Mouse (Mus musculus) MEL (cell line): ENCODE data around the gene Catsper4. TPM values are rescaled to one million over a fixed set of nuclear protein-coding genes. Genes with fewer than 3 reads are reported as not detected.

Source experiments
- DNase-seq: peaks from one replicate; pipeline ENCODE4 v3.0.0; 2011; ENCODE audit warnings: low read depth, low spot score
- H3K27ac ChIP-seq: 2 replicates; pipeline ENCODE4 v1.5.1; 2012; ENCODE audit warnings: low read depth, mild to moderate bottlenecking, control low read depth, low read length, moderate library complexity; ENCODE audit not compliant: control insufficient read depth
- H3K27me3 ChIP-seq, 2 experiments: fragments of 150-350 bp in 1 of 2; sonication (generic) in 1 of 2; 2 replicates each; pipeline ENCODE4 v1.6.1; 2012; ENCODE audit warnings: low read length in 2 of 2, mild to moderate bottlenecking in 2 of 2, improper control_type of control experiment in 1 of 2, moderate library complexity in 1 of 2; ENCODE audit not compliant: insufficient read depth in 2 of 2, control insufficient read depth in 1 of 2
- H3K36me3 ChIP-seq, 2 experiments: 2 replicates each; pipeline ENCODE4 v1.6.1; 2012 to 2014; ENCODE audit warnings: low read length in 2 of 2, improper control_type of control experiment in 1 of 2, inconsistent platforms in 1 of 2, mild to moderate bottlenecking in 1 of 2; ENCODE audit not compliant: insufficient read depth in 2 of 2, control insufficient read depth in 1 of 2
- H3K4me1 ChIP-seq, 2 experiments: fragments of 150-350 bp in 1 of 2; sonication (generic) in 1 of 2; 2 replicates each; pipeline ENCODE4 v1.6.1; 2012; ENCODE audit warnings: low read length in 2 of 2, improper control_type of control experiment in 1 of 2, mild to moderate bottlenecking in 1 of 2; ENCODE audit not compliant: insufficient read depth in 2 of 2, control insufficient read depth in 1 of 2
- H3K4me3 ChIP-seq, 2 experiments: fragments of 150-350 bp in 1 of 2; sonication (generic) in 1 of 2; 2 replicates each; pipeline ENCODE4 v1.5.1; 2012; ENCODE audit warnings: low read depth in 2 of 2, low read length in 2 of 2, mild to moderate bottlenecking in 2 of 2, moderate library complexity in 2 of 2, control low read depth in 1 of 2, improper control_type of control experiment in 1 of 2; ENCODE audit not compliant: control insufficient read depth in 1 of 2, insufficient read depth in 1 of 2
- H3K79me2 ChIP-seq: 2 replicates; pipeline ENCODE4 v1.6.1; 2012; ENCODE audit warnings: mild to moderate bottlenecking, low read length, moderate library complexity; ENCODE audit not compliant: control insufficient read depth, poor library complexity, insufficient read depth
- H3K9ac ChIP-seq: 2 replicates; pipeline ENCODE4 v1.6.1; 2012; ENCODE audit warnings: low read depth, mild to moderate bottlenecking, control low read depth, low read length, moderate library complexity; ENCODE audit not compliant: control insufficient read depth, poor library complexity, severe bottlenecking
- H3K9me3 ChIP-seq: fragments of 150-350 bp; sonication (generic); replicated peaks from 2 replicates; pipeline ENCODE4 v1.6.1; 2012; ENCODE audit warnings: mild to moderate bottlenecking, low read length, improper control_type of control experiment, moderate library complexity; ENCODE audit not compliant: insufficient read depth
- CHD2 ChIP-seq: IDR thresholded peaks from 2 replicates; pipeline ENCODE4 v1.6.1; 2011; ENCODE audit warnings: low read length, improper control_type of control experiment
- CTCF ChIP-seq, 3 experiments: IDR thresholded peaks in 2 of 3; conservative IDR thresholded peaks in 1 of 3; 2 replicates each; pipeline ENCODE4 v1.5.1; 2011 to 2012; ENCODE audit warnings: low read length in 3 of 3, low read depth in 2 of 3, mild to moderate bottlenecking in 2 of 3, improper control_type of control experiment in 1 of 3, inconsistent platforms in 1 of 3, mixed read lengths in 1 of 3, moderate library complexity in 1 of 3; ENCODE audit not compliant: control insufficient read depth in 1 of 3, insufficient read depth in 1 of 3, poor library complexity in 1 of 3, severe bottlenecking in 1 of 3
- ELF1 ChIP-seq: IDR thresholded peaks from 2 replicates; pipeline ENCODE4 v1.6.1; 2014; ENCODE audit warnings: low read depth, mild to moderate bottlenecking, inconsistent platforms, low read length, improper control_type of control experiment, moderate library complexity
- EP300 ChIP-seq, 2 experiments: IDR thresholded peaks; 2 replicates each; pipeline ENCODE4 v1.6.1; 2011; ENCODE audit warnings: improper control_type of control experiment in 2 of 2, low read length in 2 of 2, low read depth in 1 of 2, mild to moderate bottlenecking in 1 of 2
- ETS1 ChIP-seq: IDR thresholded peaks from 2 replicates; pipeline ENCODE4 v1.6.1; 2012; ENCODE audit warnings: low read depth, mild to moderate bottlenecking, inconsistent platforms, low read length, improper control_type of control experiment, moderate library complexity
- GABPA ChIP-seq: IDR thresholded peaks from 2 replicates; pipeline ENCODE4 v1.6.1; 2012; ENCODE audit warnings: low read depth, mild to moderate bottlenecking, inconsistent platforms, low read length, improper control_type of control experiment, moderate library complexity
- GATA1 ChIP-seq: IDR thresholded peaks from 2 replicates; pipeline ENCODE4 v1.6.1; 2011; ENCODE audit warnings: low read depth, low read length, improper control_type of control experiment
- MAFK ChIP-seq: IDR thresholded peaks from 2 replicates; pipeline ENCODE4 v1.6.1; 2011; ENCODE audit warnings: low read depth, mild to moderate bottlenecking, low read length, improper control_type of control experiment, borderline replicate concordance
- MAX ChIP-seq: IDR thresholded peaks from 2 replicates; pipeline ENCODE4 v1.6.1; 2011; ENCODE audit warnings: low read length, improper control_type of control experiment
- MAZ ChIP-seq: IDR thresholded peaks from 2 replicates; pipeline ENCODE4 v1.6.1; 2012; ENCODE audit warnings: low read depth, mild to moderate bottlenecking, inconsistent platforms, low read length, improper control_type of control experiment
- MXI1 ChIP-seq: IDR thresholded peaks from 2 replicates; pipeline ENCODE4 v1.6.1; 2011; ENCODE audit warnings: mild to moderate bottlenecking, low read depth, low read length, improper control_type of control experiment
- MYC ChIP-seq: IDR thresholded peaks from 2 replicates; pipeline ENCODE4 v1.6.1; 2011; ENCODE audit warnings: low read depth, mild to moderate bottlenecking, low read length, improper control_type of control experiment, moderate library complexity
- NELFE ChIP-seq: IDR thresholded peaks from 2 replicates; pipeline ENCODE4 v1.6.1; 2011; ENCODE audit warnings: low read depth, low read length, improper control_type of control experiment
- NRF1 ChIP-seq: IDR thresholded peaks from 2 replicates; pipeline ENCODE4 v1.6.1; 2014; ENCODE audit warnings: low read depth, mild to moderate bottlenecking, inconsistent platforms, low read length, improper control_type of control experiment, moderate library complexity; ENCODE audit not compliant: poor library complexity, insufficient read depth, severe bottlenecking
- POLR2AphosphoS5 ChIP-seq: IDR thresholded peaks from 2 replicates; pipeline ENCODE4 v1.6.1; 2012; ENCODE audit warnings: low read depth, borderline replicate concordance, mild to moderate bottlenecking, inconsistent platforms, low read length, moderate library complexity, mixed read lengths
- RAD21 ChIP-seq: IDR thresholded peaks from 2 replicates; pipeline ENCODE4 v1.6.1; 2011; ENCODE audit warnings: mild to moderate bottlenecking, low read depth, low read length, improper control_type of control experiment
- RCOR1 ChIP-seq: IDR thresholded peaks from 2 replicates; pipeline ENCODE4 v1.6.1; 2012; ENCODE audit warnings: low read depth, mild to moderate bottlenecking, inconsistent platforms, low read length, improper control_type of control experiment
- SMC3 ChIP-seq: IDR thresholded peaks from 2 replicates; pipeline ENCODE4 v1.6.1; 2011; ENCODE audit warnings: low read depth, low read length, improper control_type of control experiment
- TAL1 ChIP-seq: IDR thresholded peaks from 2 replicates; pipeline ENCODE4 v1.6.1; 2012; ENCODE audit warnings: mild to moderate bottlenecking, inconsistent platforms, low read length, moderate library complexity, mixed read lengths
- UBTF ChIP-seq: IDR thresholded peaks from 2 replicates; pipeline ENCODE4 v1.6.1; 2012; ENCODE audit warnings: low read depth, mild to moderate bottlenecking, inconsistent platforms, low read length, improper control_type of control experiment, moderate library complexity, borderline replicate concordance; ENCODE audit not compliant: insufficient read depth
- USF1 ChIP-seq: IDR thresholded peaks from 2 replicates; pipeline ENCODE4 v1.6.1; 2014; ENCODE audit warnings: low read depth, mild to moderate bottlenecking, inconsistent platforms, low read length, improper control_type of control experiment, moderate library complexity
- USF2 ChIP-seq, 2 experiments: IDR thresholded peaks; 2 replicates each; pipeline ENCODE4 v1.6.1; 2011 to 2012; ENCODE audit warnings: improper control_type of control experiment in 2 of 2, low read length in 2 of 2, borderline replicate concordance in 1 of 2, inconsistent platforms in 1 of 2, low read depth in 1 of 2, mild to moderate bottlenecking in 1 of 2; ENCODE audit not compliant: insufficient read depth in 1 of 2
- ZC3H11A ChIP-seq: IDR thresholded peaks from 2 replicates; pipeline ENCODE4 v1.6.1; 2012; ENCODE audit warnings: low read depth, mild to moderate bottlenecking, inconsistent platforms, low read length, improper control_type of control experiment
- ZKSCAN1 ChIP-seq: IDR thresholded peaks from 2 replicates; pipeline ENCODE4 v1.6.1; 2012; ENCODE audit warnings: low read depth, mild to moderate bottlenecking, inconsistent platforms, low read length, improper control_type of control experiment, moderate library complexity
- ZNF384 ChIP-seq: IDR thresholded peaks from 2 replicates; pipeline ENCODE4 v1.6.1; 2012; ENCODE audit warnings: low read depth, mild to moderate bottlenecking, inconsistent platforms, low read length, improper control_type of control experiment
- polyA plus RNA-seq, 2 experiments: library from polyadenylated mRNA; stranded (reverse) in 1 of 2; unstranded in 1 of 2; fragments of >175 nt in 1 of 2; fragments of >200 nt in 1 of 2; gene quantifications; 2 replicates each; pipeline versions ENCODE4 v1.2.1 to v1.2.4; 2012; ENCODE audit warnings: low replicate concordance in 2 of 2, low read depth in 1 of 2; ENCODE audit not compliant: insufficient read length in 2 of 2, insufficient read depth in 1 of 2, missing spikeins in 1 of 2
- total RNA-seq: library from RNA; depleted of rRNA; stranded (reverse); fragments of 300-350 nt; gene quantifications from 2 replicates; pipeline ENCODE4 v1.2.3, GENCODE M21; 2012

Catsper4 gene
- total and polyA plus RNA-seq, 3 experiments = not detected

DNA sequence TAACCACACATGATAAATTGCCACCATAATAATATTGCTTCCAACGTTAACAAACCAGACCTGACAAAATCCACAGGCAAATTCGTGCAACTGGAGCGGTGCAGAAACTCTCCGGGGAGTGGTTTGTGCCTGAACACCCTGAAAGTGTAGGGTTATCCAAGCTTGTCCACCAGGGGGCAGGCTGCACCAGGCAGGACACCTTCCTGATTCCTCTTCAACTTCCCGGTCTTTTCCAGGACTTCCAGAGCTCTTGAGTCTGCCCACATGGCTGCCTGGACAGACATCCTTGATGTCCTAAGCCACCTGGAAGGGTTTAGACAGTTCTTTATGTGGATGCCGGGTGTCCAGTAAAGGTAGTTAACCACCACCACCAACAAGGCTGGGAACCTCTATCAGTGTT, 36.0 kb upstream of the Catsper4 start:
- H3K9me3 ChIP-seq = no peaks in the 10 kb centered on the region
- H3K9ac ChIP-seq = no peak overlapping the region
- H3K79me2 ChIP-seq = no peaks in the 10 kb centered on the region
- H3K4me1 ChIP-seq = no peaks in the 10 kb centered on the region
- H3K4me3 ChIP-seq = no peak overlapping the region
- H3K36me3 ChIP-seq = no peaks in the 10 kb centered on the region
- TF ChIP-seq MAX = no peak
- no peak for TF ChIP-seq CHD2
- no peak for TF ChIP-seq GABPA
- TF ChIP-seq RCOR1 = no peak
- TF ChIP-seq GATA1 = no peak
- TF ChIP-seq SMC3 = peak; percentile 75
- TF ChIP-seq ZC3H11A = peak; percentile 44
- TF ChIP-seq ZNF384 = no peak
- peak; percentile 69 to 82 (median 72) for TF ChIP-seq CTCF (IDR thresholded peaks at IDR 0.05 in 2 of 3, conservative IDR thresholded peaks at IDR 0.05 in 1 of 3; ENCODE audit: control insufficient read depth in 1 of 3, insufficient read depth in 1 of 3, low read depth in 2 of 3, low read length in 3 of 3, poor library complexity in 1 of 3, severe bottlenecking in 1 of 3)
- TF ChIP-seq RAD21 = peak; percentile 52
- TF ChIP-seq MYC = no peak
- TF ChIP-seq NELFE = no peak
- no peak for TF ChIP-seq POLR2AphosphoS5
- DNase-seq = peak; percentile 50
- H3K27me3 ChIP-seq = no peaks in the 10 kb centered on the region
- no peak overlapping the region for H3K27ac ChIP-seq

DNA sequence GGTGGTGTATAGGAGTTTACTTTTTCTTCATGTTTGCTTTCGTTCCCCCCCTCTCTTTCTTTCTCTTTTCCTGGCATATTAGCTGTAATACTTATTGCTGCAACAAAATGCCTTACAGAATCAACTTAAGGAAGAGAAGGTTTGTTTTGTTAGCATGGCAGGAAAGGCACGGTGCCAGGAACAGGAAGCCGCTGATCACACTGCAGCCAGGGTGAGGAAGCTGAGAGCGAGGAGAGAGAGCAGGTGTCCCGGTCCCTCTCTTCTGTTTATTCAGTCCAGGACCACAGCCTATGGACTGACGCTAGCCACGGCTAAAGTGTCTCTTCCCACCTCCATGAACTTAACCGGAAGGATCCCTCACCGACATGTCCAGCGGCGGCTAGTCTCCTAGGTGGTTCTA, 31.2 kb upstream of the Catsper4 start:
- no peaks in the 10 kb centered on the region for H3K36me3 ChIP-seq
- H3K27ac ChIP-seq = no peak overlapping the region
- no peaks in the 10 kb centered on the region for H3K4me1 ChIP-seq
- TF ChIP-seq UBTF = no peak
- TF ChIP-seq SMC3 = no peak
- no peak for TF ChIP-seq ZC3H11A
- no peak for TF ChIP-seq USF2 (IDR thresholded peaks at IDR 0.05; ENCODE audit: borderline replicate concordance in 1 of 2, insufficient read depth in 1 of 2, low read depth in 1 of 2, low read length in 2 of 2)
- no peak for TF ChIP-seq ELF1
- TF ChIP-seq NRF1 = no peak
- no peak for TF ChIP-seq MAZ
- no peak for TF ChIP-seq MYC
- no peak for TF ChIP-seq TAL1
- no peak for TF ChIP-seq MXI1
- no peak for TF ChIP-seq USF1
- no peak for TF ChIP-seq ETS1
- no peak for TF ChIP-seq MAFK
- no peak for TF ChIP-seq ZKSCAN1
- TF ChIP-seq EP300 (IDR thresholded peaks at IDR 0.05; ENCODE audit: low read depth in 1 of 2, low read length in 2 of 2) = no peak
- no peaks in the 10 kb centered on the region for H3K9me3 ChIP-seq
- DNase-seq = no peak
- no peak overlapping the region for H3K9ac ChIP-seq
- no peaks in the 10 kb centered on the region for H3K27me3 ChIP-seq
- H3K4me3 ChIP-seq = no peak overlapping the region
- no peaks in the 10 kb centered on the region for H3K79me2 ChIP-seq
